Mouse (Mus musculus) T-helper 2 cell (primary cell): ENCODE measurements around the gene Smc6.

ENCODE experiments used
- in situ Hi-C: fragments of 300-600 bp; cut with MboI, MseI; formaldehyde crosslinking; loops from one replicate; pipeline ENCODE4 v1.15.1; 2025; ENCODE audit warnings: high pct_unique_total_duplicates

Smc6 gene

DNA sequence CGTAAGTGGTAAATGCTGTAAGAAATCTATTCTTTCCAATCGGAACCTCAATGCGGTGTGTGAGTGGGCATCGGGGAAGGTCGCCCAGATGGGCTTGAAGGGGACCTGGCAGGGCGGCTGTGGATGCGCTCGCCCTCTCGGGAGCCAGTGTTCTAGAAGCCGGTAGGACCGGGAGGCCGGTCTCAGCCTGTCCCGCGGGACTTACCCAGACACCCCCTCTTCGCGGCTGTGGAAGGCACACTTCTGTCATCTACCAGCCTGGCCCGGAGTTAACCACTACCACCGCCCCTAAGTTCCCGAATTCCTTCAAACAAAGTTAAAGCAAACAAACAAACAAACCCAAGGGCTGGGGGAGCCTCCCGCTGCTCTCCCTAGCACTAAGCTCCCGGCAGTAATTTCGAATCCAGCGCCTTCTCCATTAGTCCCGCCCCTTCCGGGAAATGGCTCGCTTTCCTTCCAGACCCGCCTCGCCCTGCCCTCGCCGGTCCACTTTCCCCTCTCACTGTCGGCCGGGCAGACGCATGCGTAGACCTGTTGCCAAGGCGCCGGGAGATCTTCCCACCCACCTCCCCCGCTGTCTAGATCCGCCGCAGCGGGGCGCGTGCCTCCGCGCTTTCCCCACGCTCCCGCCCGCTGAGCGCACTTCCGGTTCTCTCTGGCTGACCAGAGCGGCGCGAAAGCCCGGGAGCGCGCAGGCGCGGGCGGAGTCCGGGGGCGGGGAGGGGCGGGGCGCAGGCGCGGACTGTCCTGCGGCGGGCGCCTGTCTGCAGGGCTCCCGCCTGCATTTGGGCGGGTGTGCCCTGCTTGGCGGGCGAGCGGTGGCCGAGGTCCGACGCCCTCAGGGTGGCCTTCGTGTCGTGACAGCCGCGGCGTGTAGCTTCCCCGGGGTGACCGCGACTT, at the start of gene Smc6, which contains the start of gene Gen1:
Gene Smc6, plus strand, starts transcription at position 505 of the 900 bp plus-strand sequence.
Gene Gen1, minus strand, starts transcription at position 420 of the 900 bp plus-strand sequence.
- in situ Hi-C loops, result no loop called here

DNA sequence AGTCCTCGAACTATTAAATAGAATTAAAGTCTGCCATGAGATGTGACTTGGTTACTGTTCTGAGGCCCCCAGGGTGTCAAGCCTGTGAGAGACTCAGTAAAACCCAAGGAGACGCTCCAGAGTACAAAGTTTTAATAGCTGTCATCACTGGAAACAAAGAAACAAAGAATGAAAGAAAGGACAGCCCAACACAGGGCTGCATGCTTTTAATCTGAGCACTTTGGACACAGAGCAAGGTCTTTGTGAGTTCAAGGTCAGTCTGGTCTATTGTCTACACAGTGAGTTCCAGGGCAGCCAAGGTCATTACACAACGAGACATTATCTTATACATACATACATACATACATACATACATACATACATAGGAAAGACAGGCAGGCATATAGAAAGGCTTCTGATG, 49.2 kb upstream of the Smc6 start:
- in situ Hi-C loops, result no loop called here

DNA sequence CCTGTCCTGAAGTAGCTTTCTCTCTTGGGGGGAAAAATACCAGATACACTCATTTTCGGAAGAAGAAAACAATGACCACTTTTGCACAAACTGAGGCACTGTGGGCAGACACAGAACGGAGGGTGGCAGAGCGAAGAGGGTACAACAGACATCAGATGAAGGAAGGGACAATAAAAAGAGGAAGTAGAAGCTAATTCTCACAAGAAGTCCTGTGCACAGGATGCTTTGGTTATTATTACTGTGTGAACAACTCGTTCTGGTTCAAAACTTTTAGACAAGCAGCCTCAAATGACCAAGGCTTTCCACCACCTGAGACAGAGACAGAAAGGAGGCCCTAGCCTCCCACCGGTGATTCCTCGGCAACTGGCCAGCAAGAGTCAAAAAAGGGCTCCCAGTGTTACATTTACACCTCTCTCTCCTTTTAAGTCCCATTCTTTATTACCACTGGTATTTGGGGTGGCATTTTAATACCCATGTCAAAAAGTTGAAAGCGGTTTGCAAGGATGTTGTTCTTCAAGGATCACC, 47.9 kb upstream of the Smc6 start:
- in situ Hi-C loops, result no loop called here

DNA sequence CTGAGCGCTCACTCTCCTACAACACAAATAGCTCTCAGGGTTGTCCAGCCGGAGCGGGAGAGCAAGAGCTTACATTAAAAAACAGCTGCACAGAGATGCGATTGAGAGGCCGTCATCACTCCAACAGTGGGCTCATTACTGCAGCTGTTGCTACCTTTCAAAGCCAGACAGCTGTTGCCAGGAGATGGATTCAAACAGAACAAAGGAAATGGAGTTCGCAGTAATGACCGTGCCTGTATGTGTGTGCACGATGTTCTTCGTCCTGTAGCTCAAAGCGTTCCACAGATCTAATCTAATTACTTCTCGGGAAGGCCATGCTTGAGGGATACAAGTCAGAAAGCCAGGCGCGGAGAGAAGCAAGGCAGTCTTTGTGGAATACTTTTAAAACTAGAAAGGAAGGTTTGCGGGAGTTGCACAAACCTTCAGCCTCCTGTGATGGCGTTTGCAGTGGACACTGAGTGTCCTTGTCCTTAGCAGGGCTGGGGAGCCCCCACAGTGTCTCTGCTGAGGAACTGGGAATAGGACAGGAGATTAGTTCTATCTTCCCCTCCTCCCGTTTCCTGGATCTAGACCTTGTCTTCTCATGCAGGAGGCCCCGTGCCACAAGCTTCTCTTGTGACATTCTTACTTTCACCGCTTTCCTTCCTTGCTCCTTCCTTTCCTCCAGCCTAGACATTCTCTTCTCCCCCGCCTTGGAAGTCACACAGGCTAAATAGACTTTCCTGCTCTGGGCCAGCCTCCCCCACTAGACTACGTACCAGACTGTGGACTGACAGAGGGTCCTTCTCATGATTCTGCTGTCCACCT, 44.0 kb upstream of the Smc6 start:
- in situ Hi-C loops, result no loop called here

DNA sequence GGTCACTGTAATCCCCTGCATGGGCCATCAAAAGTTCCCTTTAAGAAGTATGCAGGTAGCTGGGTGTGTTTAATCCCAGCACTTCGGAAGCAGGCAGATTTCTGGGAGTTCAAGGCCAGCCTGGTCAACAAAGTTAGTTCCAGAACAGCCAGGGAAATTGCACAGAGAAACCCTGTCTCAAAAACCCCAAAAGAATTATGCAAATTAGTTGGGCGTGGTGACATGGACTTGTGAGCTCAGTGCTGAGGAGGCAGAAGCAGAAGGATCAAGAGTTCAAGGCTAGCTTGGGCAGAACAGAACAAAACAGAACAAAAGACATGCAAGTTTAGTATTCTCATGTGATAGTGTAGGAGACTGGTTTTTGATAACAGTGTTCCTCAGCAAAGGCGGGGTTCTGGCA, 43.1 kb upstream of the Smc6 start:
- in situ Hi-C loops, result no loop called here

DNA sequence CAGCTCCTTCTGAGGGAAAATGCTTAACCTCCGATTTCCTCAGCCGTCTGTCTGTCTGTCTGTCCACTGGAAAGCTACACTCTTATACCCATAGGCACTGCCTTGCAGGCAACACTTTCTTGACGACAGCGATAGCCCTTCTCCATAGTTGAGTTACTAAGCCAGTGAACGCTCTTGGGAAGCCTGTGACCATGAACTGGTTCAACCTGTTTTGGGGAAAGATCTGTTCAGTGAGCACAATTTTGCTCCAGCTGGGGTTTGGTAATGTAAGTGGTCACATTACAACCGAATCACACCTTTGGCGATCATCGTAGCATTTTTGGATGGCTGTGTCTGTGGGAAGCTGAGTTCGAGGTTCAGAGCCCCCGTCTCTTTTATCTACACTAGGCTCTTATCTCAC, 42.6 kb upstream of the Smc6 start:
- in situ Hi-C loops, result no loop called here

DNA sequence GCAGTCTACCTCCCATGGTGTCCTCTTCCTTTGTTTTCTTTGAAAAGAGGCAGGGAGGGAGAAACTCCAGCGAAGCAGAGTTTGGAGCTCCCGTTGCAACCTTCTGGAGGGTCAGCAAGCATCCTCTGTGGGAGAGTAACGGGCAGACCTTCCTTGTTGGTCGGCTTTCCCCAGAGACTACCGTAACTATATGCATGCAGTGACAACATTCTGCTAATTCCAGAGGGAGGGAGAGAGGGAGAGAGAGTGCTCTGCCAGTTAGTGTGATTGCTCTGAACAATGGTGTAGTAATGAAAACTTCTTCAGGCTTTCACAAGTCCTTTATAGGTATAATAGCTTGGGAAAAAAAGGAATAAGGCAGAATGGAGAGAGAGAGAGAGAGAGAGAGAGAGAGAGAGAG, 41.0 kb upstream of the Smc6 start:
- in situ Hi-C loops, result no loop called here

DNA sequence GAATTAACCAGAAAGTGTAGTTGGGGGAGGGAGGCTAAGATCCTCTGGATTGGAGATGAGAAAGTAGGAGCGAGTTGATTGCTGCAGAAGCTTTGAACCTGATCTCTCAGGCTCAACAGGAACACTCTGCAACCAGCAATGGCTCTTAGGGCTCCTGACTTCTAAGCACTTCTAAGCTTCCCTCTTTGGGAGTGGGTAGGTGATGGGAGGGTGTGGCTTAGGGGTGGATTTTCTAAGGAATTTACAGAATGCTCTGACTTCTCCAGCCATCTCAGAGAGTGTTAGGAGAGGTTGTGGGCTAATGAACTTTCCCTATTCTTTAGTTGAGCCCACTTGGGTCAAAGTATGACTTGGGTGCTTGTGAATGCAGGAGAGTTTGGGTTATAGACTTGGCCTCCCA, 39.6 kb upstream of the Smc6 start:
- in situ Hi-C loops, result no loop called here

DNA sequence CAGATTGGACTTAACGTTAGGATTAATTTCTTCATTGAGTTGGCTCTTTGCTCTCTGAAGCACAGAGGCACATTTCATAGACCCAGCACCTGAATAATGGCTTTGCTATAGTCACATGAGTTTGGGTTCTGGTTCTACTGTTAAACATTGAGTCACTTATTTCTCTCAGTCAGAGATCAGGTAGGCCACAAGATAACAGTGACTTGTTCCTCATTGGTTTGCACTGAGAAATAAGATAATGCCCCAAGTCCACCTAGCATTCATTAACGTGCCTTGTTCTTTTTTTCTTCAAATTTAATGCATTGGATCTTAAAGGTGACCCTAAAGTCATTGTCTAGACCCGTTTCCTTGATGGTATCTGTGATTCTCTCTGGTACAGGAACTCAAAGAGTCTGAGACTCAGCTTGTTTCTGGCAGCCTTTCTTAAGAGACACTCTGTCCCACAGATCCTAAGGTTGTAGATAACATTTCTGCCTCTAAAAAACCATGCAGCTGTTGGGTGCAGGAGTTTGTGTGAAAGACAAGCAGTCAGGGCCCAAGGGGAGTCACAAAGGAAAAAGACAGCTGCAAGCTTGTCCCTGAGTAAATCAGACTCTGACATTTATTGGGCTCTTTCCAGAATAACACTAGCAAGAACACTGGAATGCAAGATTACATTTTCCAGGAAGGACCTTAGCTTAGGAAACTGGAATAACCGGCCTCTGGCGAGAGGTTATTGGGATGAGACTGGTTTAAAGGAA, 39.0 kb upstream of the Smc6 start:
- in situ Hi-C loops, result no loop called here

DNA sequence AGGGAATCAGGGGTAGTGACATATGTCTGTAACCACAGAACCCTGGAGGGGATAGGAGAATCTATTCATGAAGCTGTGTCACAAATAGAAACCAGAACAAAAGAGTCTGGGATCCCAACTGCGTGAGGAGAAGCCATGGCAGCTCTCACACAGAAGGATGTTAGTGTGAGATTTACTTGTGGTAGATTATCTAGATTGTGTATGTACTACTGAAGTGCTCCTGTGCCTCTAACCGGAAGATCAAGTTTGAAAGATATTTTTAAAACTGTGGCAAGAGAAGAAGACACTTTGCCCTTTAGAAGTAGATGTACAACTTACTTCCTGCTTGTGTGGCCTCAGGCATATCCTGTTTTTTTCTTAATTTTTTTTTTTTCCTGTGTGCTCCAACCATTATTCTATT, 35.4 kb upstream of the Smc6 start:
- in situ Hi-C loops, result no loop called here

DNA sequence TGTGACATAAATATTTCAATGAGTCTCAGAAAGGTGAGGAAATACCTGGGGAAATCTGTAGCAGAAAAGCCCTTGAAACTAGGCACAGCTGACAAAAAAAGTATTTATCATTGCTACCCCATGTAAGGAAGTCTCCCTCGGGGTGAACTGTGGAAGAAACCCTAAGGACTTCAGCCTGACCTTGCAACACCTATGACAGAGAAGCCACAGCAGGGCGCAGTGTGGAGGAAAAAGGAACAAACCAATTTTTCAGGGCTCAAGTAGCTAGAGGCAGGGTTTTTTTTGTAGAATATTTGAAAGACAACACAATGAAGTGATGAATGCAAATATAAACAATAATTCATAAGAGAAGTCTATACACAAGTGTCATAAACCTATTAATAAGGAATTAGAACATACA, 29.7 kb upstream of the Smc6 start:
- in situ Hi-C loops, result no loop called here

DNA sequence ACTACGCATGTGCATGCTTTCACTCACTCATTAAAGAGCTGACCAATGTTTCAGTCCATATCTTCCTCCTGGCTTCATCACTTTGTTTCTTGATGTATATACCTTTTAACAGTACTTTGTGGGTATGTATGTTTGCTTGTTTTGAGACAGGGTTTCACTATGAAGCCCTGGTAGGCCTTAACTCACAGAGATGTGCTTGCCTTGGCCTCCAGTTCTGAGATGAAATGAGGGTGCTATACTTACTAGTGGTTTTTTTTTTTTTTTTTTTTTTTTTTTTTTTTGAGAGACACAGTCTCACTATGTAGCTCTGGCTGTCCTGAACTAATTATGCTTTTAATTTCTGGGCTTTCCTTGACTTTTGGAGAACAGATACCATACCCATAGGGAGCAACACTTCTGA, 18.2 kb upstream of the Smc6 start:
- in situ Hi-C loops, result no loop called here

DNA sequence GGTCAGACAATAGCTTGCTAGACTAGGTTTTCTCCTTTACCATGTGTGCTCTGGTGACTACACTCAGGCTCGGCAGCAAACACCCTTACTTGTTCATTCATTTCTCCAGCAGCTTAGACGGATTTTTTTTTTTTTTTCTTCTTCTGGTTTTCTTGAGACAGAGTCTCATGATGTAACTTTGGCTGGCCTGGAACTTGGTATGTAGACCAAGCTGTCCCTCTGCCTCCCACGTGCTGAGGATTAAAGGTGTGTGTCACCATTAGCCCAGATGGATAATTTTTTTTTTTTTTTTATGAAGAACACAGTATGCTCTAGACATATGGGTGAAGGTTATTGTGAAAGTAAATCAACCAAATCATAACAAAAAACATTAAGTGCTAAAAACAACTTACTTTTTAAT, 15.4 kb upstream of the Smc6 start:
- in situ Hi-C loops, result no loop called here

DNA sequence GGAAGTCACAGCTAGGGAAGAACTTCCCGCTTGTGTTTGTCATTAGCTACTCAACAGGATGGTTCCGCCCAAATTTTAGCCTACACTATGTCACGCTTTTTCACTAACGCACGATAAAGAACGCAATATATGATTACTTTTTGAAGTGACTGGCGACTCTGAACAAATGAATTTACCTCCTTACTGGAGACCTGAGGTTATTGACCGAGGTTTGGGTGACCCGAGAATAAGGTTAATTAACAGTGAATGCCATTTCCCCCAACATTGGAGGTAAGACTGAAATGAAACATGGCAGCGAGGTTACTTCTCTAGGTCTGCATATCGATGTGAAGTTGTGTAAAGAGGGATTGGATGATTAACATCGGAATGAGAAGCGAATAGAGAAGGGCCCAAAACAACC, 791 bp upstream of the Smc6 start:
- in situ Hi-C loops, result no loop called here

DNA sequence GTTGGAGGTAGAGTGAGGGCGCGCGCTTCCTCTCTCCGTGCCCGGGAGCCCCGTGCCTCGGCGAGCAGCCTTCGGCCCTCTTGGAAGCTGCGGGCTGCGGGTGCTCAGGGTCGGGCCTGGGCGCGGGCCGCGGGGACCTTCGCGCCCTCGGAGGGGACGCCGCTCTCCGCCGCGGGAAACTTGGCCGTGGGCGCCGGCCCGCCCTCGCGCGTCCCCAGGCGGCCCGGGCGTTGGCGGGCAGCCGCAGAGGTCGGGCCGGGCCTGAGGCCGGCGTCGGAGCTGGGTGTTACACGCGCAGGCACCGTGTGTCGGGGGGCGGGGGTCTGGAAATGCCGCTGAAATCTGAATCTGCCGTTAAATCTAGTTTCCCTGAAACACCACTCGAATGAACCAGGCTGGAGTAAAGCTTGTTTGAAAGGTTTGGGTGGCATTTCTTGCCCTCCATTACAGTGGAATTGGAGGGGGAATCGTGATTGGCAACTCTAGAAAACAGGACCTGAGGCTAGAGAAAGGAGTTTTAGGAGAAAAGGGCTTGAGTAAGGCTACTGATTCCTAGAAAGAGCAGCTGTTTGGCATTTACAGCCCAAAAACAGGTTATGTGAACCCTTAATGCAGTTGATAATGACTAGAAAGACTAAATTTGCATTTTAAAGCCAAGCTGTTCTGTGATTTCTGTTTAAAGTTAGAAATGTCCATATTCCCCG, 748 bp downstream of the Smc6 start:
- in situ Hi-C loops, result no loop called here

DNA sequence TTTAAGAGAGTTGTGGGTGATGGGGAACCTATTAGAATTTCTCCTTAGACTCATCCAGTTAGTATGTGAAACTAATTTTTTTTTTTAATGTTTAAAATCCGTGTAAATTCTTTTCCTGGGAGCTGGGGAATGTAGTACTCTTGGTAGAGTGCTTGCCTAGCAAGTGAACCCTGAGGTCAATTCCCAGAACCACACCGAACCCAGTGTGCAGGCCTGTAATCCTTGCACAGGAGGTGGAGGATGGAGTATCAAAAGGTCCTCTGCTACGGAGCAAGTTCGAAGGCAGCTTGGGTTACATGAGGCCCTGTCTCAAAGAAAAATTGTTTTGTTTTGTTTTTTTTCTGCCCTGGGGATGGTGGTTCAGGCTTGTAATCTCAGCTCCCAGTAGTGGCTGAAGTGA, 1.3 kb downstream of the Smc6 start:
- in situ Hi-C loops, result no loop called here

DNA sequence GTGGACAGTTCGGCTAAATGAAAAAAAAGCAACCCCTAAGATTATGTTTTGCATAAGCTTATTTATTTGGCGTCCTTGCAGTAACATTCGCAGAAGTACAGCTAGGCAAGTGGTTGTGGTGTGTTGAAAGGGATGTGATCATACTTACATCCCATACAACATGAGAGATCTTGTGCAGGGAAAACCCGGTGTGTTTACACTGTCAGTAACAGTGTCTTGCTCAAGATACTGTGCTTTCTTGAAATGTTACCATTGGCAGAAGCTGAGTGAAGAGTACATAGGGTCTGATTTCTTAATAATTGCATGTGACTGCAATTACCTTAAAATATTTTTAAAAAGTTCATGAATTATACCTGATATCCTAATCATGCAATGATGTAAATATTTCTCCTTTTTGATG, 6.9 kb downstream of the Smc6 start:
- in situ Hi-C loops, result no loop called here

DNA sequence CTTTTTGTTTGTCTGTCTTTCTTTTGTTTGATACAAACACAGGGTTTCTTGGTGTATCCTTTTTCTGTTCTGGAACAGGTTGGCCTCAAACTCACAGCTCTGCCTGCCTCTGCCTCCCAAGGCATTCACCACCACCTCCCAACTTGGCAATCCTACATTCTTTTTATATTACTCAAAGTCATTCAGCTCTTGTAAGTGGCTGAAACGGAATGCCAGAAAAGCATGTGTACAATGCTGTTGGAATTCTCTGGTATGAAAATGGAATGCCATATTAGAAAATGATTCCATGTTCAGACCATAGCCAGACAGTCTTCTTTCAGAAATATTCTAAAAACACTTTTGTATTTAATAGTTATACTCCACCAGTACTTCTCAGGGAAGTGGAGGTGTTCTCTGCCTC, 7.5 kb downstream of the Smc6 start:
- in situ Hi-C loops, result no loop called here

DNA sequence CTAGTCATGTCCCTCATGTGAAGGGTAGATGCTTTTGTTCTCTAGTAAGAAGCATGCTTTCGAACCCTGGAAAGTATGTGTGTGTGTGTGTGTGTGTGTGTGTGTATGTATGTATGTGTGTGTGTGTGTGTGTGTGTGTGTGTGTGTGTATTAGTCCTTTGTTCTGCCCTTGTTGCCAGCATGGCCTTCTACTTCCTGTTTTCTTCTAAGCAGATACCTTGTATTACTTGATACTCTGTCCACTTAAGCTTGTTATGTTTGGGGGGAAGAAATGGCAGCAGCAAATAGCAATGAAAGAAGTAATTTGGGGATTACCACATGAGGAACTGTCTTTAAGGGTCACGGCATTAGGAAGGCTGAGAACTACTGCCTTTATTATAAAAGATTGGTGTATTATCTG, 10.9 kb downstream of the Smc6 start:
- in situ Hi-C loops, result no loop called here

DNA sequence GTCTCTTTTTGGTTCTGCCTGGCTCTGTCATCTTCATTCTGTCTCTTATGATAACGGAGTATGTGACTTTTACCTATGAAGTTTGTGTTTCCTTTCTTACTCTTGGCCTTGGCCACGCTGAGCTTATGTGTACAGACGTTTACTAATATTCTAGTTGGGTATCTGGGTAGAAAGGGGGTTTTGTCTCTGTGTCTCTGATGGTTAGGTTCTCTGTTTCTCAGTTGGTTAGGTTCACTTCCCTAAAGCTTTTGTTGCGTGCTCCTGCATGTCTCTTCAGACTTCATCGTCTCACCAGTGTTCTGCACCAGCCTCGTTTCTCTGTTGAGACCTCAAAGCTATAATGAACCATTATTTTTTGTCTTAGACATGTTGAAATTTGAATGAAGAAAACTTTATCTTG, 11.5 kb downstream of the Smc6 start:
- in situ Hi-C loops, result no loop called here

DNA sequence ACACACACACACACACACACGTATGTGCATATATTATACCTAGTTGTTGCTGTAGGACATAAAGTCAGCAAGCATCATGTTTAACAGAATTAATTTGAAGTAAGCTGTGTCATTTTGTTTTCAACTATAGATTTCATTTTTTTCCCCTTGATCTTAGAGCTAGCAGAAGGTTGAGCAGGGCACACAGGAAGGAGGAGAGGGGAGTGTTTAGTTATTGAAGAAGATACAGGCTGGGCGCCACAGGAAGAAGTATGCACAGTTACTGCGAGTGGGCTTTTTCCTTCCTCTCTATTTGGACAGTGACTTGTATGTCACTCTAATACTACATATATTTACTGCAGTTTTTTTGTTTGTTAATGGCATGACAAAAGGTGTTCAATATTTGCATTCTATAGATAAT, 14.2 kb downstream of the Smc6 start:
- in situ Hi-C loops, result no loop called here
